ENCODE assay signal across 13 mouse cellular contexts in genomic region chr5:148508901-148509604, GRCm38 (mm10). TPM values are rescaled to one million over a fixed set of nuclear protein-coding genes. Genes with fewer than 3 reads are reported as not detected.
DNase-seq lines count a peak whose midpoint lies in the region; ATAC-seq and TF ChIP-seq lines count a peak whose summit lies in the region.
"Had no signal": no experiment of that assay in that cellular context is flagged by ENCODE, and none has a peak within 500 bp of the region (broad histone marks: within the 10 kb centered on the region; RNA-seq: fewer than 3 reads in every experiment).

No protein-coding gene starts in this region.

- peak; percentile 50 to 56 for DNase-seq in spleen, adult 18-20 months
- DNase-seq in spleen, adult 12 weeks (ENCODE audit: low spot score), result no peak
- peak; percentile 83 for DNase-seq in lung, postnatal 25 days (ENCODE audit: low spot score)
- DNase-seq in stomach, postnatal 0 days (ENCODE audit: low spot score), result peak; percentile 46
- no peak for DNase-seq in adrenal gland, adult 18-20 months (ENCODE audit: low spot score in 2 of 2)
- DNase-seq in midbrain, postnatal 0 days (ENCODE audit: low spot score), result no peak
- DNase-seq in frontal cortex, postnatal 25 days (ENCODE audit: low spot score in 2 of 2), result no peak
- DNase-seq: thymus, adult 2 months had no signal

- H3K9ac ChIP-seq in stomach, postnatal 0 days (ENCODE audit: low read length), result no peak overlapping the region
- H3K9ac ChIP-seq in midbrain, postnatal 0 days (replicated peaks; ENCODE audit: low read length, poor library complexity, severe bottlenecking), result no peak overlapping the region
- H3K9ac ChIP-seq: embryonic facial prominence, embryonic 12.5 days; limb, embryonic 15.5 days; neural tube, embryonic 13.5 days had no signal

- H3K4me3 ChIP-seq in stomach, postnatal 0 days (ENCODE audit: low read depth, low read length), result no peak overlapping the region
- H3K4me3 ChIP-seq in midbrain, postnatal 0 days (ENCODE audit: low read depth, low read length), result no peak overlapping the region
- H3K4me3 ChIP-seq: embryonic facial prominence, embryonic 12.5 days; limb, embryonic 15.5 days; neural tube, embryonic 13.5 days had no signal

- no peak overlapping the region for H3K4me2 ChIP-seq in stomach, postnatal 0 days (replicated peaks; ENCODE audit: low read depth)
- no peak overlapping the region for H3K4me2 ChIP-seq in midbrain, postnatal 0 days (ENCODE audit: low read depth, low read length, poor library complexity, severe bottlenecking)
- H3K4me2 ChIP-seq: embryonic facial prominence, embryonic 12.5 days; limb, embryonic 15.5 days; neural tube, embryonic 13.5 days had no signal

- peaks cover 13% of the 10 kb centered on the region for H3K36me3 ChIP-seq in stomach, postnatal 0 days (ENCODE audit: control insufficient read depth, insufficient read depth, low read length)
- H3K36me3 ChIP-seq in midbrain, postnatal 0 days (ENCODE audit: insufficient read depth, low read length), result peaks cover 23% of the 10 kb centered on the region

- no peaks in the 10 kb centered on the region for H3K4me1 ChIP-seq in stomach, postnatal 0 days (replicated peaks; ENCODE audit: control insufficient read depth, insufficient read depth)
- no peaks in the 10 kb centered on the region for H3K4me1 ChIP-seq in midbrain, postnatal 0 days (ENCODE audit: insufficient read depth, low read length)
- H3K4me1 ChIP-seq: embryonic facial prominence, embryonic 12.5 days; limb, embryonic 15.5 days had no signal

- 61% methylated on average over 11 of the region's 11 CpGs for WGBS in stomach, postnatal 0 days
- 89% methylated on average over 11 of the region's 11 CpGs for WGBS in midbrain, postnatal 0 days

- H3K27me3 ChIP-seq in stomach, postnatal 0 days (ENCODE audit: control insufficient read depth, insufficient read depth, low read length), result no peaks in the 10 kb centered on the region
- no peaks in the 10 kb centered on the region for H3K27me3 ChIP-seq in midbrain, postnatal 0 days (ENCODE audit: insufficient read depth, low read length)
- H3K27me3 ChIP-seq: embryonic facial prominence, embryonic 12.5 days; limb, embryonic 15.5 days; neural tube, embryonic 13.5 days had no signal

- no peak for TF ChIP-seq EP300 in stomach, postnatal 0 days (optimal IDR thresholded peaks at IDR 0.05)

- no peak for TF ChIP-seq CTCF in stomach, postnatal 0 days (IDR thresholded peaks at IDR 0.05; ENCODE audit: low read depth)
- TF ChIP-seq CTCF in midbrain, postnatal 0 days (IDR thresholded peaks at IDR 0.05), result no peak

- H3K27ac ChIP-seq in stomach, postnatal 0 days (replicated peaks), result 0 out of 2 replicates have a peak overlapping the region, but pooled peaks have one; percentile 49
- no peak overlapping the region for H3K27ac ChIP-seq in midbrain, postnatal 0 days (ENCODE audit: low read depth, low read length)
- H3K27ac ChIP-seq: embryonic facial prominence, embryonic 12.5 days; kidney, postnatal 0 days; limb, embryonic 15.5 days; neural tube, embryonic 13.5 days had no signal

- ATAC-seq in granulocyte monocyte progenitor cell, adult 5-6 weeks (replicated peaks; ENCODE audit: poor library complexity, severe bottlenecking), result peak; percentile 91
- ATAC-seq in stomach, postnatal 0 days (ENCODE audit: low FRiP score, low TSS enrichment), result peak; percentile 70; the same call in 1 of the 2 replicates
- ATAC-seq in midbrain, postnatal 0 days (ENCODE audit: low FRiP score), result no peak

- H3K9me3 ChIP-seq in stomach, postnatal 0 days (ENCODE audit: control insufficient read depth, low read length), result no peaks in the 10 kb centered on the region
- H3K9me3 ChIP-seq in midbrain, postnatal 0 days (ENCODE audit: low read length), result no peaks in the 10 kb centered on the region
- H3K9me3 ChIP-seq: embryonic facial prominence, embryonic 12.5 days; limb, embryonic 15.5 days; neural tube, embryonic 13.5 days had no signal

RNA-seq across cellular contexts. Expression of gene Ubl3, which starts 43.5 kb away (rescaled TPM):
- 25.4 and 33.9 TPM in 2 replicates for total RNA-seq in granulocyte monocyte progenitor cell, adult 5-6 weeks (2014; fragmentation: Nextera tagmentation)
- 33.6 and 46.5 TPM in 2 replicates for total RNA-seq in granulocyte monocyte progenitor cell, adult 5-6 weeks (2017)
- polyA plus RNA-seq in stomach, postnatal 0 days (2015; fragmentation: Nextera tagmentation; extraction: Ambion mirVana), result 117 and 123 TPM in 2 replicates
- 100 to 1,000 TPM; 152 to 163 TPM for total RNA-seq in adrenal gland, adult 18-20 months (2021)
- total RNA-seq in midbrain, postnatal 0 days (2014; rRNA removed), result 126 and 128 TPM in 2 replicates
- polyA plus RNA-seq in midbrain, postnatal 0 days (2015; fragmentation: Nextera tagmentation; extraction: Ambion mirVana), result 79.1 and 79.7 TPM in 2 replicates

Comparison
In these comparisons a context has a peak if more than half of its experiments do, and no peak if none do; other contexts are left out.
1. DNase-seq: peak in spleen, adult 18-20 months (2 of 2), lung, postnatal 25 days (single experiment) and stomach, postnatal 0 days (single experiment); none in spleen, adult 12 weeks (single experiment), adrenal gland, adult 18-20 months (0 of 2), midbrain, postnatal 0 days (single experiment) and frontal cortex, postnatal 25 days (0 of 2).